ENCODE assay signal across 8 mouse cellular contexts in genomic region chr7:45015957-45016612, GRCm38 (mm10). TPM values are rescaled to one million over a fixed set of nuclear protein-coding genes. Genes with fewer than 3 reads are reported as not detected.
A peak's percentile ranks its signal among the peaks of the same experiment; 100 is the strongest.
DNase-seq lines count a peak whose midpoint lies in the region; ATAC-seq lines count a peak whose summit lies in the region.

Gene Scaf1, minus strand, starts transcription at chr7:45016363.

- peaks cover 37% of the 10 kb centered on the region for H3K4me1 ChIP-seq in heart, embryonic 10.5 days
- H3K4me1 ChIP-seq in kidney, embryonic 15.5 days = peaks cover 41% of the 10 kb centered on the region

- peak within 1 kb of the TSS; percentile 89 for H3K4me3 ChIP-seq in heart, embryonic 10.5 days
- peak within 1 kb of the TSS; percentile 95 for H3K4me3 ChIP-seq in kidney, embryonic 15.5 days (replicated peaks)

- ATAC-seq in erythroblast, adult 5-6 weeks (replicated peaks; ENCODE audit: low FRiP score, poor library complexity, severe bottlenecking) = peak; percentile 78
- peak; percentile 87 for ATAC-seq in kidney, embryonic 15.5 days (replicated peaks; ENCODE audit: low FRiP score)
- ATAC-seq in monocyte, adult 5-6 weeks (replicated peaks; ENCODE audit: insufficient number of reproducible peaks, low FRiP score, low TSS enrichment, poor library complexity, severe bottlenecking) = peak; percentile 76

- H3K4me2 ChIP-seq in kidney, embryonic 15.5 days = peak within 1 kb of the TSS; percentile 91

- peak; percentile 98 to 99 for DNase-seq in B cell, adult 2 months
- DNase-seq in brain, adult 2 months (ENCODE audit: low read depth, low spot score) = peak; percentile 100
- DNase-seq in heart, embryonic 10.5 days (ENCODE audit: low spot score) = peak; percentile 100
- DNase-seq in liver = peak; percentile 98
- peak; percentile 98 to 99 for DNase-seq in spleen, postnatal 4 days (ENCODE audit: low spot score in 2 of 2)

- H3K9me3 ChIP-seq in heart, embryonic 10.5 days = no peaks in the 10 kb centered on the region
- no peaks in the 10 kb centered on the region for H3K9me3 ChIP-seq in kidney, embryonic 15.5 days (replicated peaks)

- H3K27me3 ChIP-seq in heart, embryonic 10.5 days (ENCODE audit: insufficient read depth, poor library complexity, severe bottlenecking) = no peaks in the 10 kb centered on the region
- 0 out of 2 replicates have a peak, but pooled peaks cover 4% of the 10 kb centered on the region for H3K27me3 ChIP-seq in kidney, embryonic 15.5 days

- WGBS in heart, embryonic 10.5 days = under 1% methylated on average over 69 of the region's 69 CpGs
- under 1% methylated on average over 67 of the region's 69 CpGs for WGBS in kidney, embryonic 15.5 days

- peaks cover 29% of the 10 kb centered on the region for H3K36me3 ChIP-seq in heart, embryonic 10.5 days
- H3K36me3 ChIP-seq in kidney, embryonic 15.5 days = peaks cover 30% of the 10 kb centered on the region

- peak within 1 kb of the TSS; percentile 99 for H3K27ac ChIP-seq in heart, embryonic 10.5 days
- peak within 1 kb of the TSS; percentile 98 for H3K27ac ChIP-seq in kidney, embryonic 15.5 days

- peak within 1 kb of the TSS; percentile 99 for H3K9ac ChIP-seq in kidney, embryonic 15.5 days

RNA-seq across cellular contexts. Expression of gene Scaf1, which starts in this region (rescaled TPM):
- 7.9 and 10.7 TPM in 2 replicates for total RNA-seq in erythroblast, adult 5-6 weeks (2015; ENCODE audit: low replicate concordance)
- 9.8 and 10.0 TPM in 2 replicates for total RNA-seq in erythroblast, adult 5-6 weeks (2017; ENCODE audit: low replicate concordance)
- 40.5 and 41.0 TPM in 2 replicates for polyA plus RNA-seq in heart, embryonic 10.5 days (2016; fragmentation: Nextera tagmentation; extraction: Ambion mirVana)
- 35.5 and 40.1 TPM in 2 replicates for polyA plus RNA-seq in kidney, embryonic 15.5 days (2015; fragmentation: Nextera tagmentation; extraction: Ambion mirVana)
- 15.3 to 21.1 TPM (median 16.7 TPM) in 3 replicates for total RNA-seq in monocyte, adult 5-6 weeks (2017)

Comparison
In these comparisons a context has a peak if more than half of its experiments do, and no peak if none do; other contexts are left out.
1. Peak in every context shown above with its lines: DNase-seq, ATAC-seq, H3K4me3 ChIP-seq and H3K27ac ChIP-seq.